Mouse (Mus musculus) left cerebral cortex, adult 18-20 months (tissue): ENCODE measurements around the gene Swsap1. TPM values are rescaled to one million over a fixed set of nuclear protein-coding genes. Genes with fewer than 3 reads are reported as not detected.
A peak's percentile ranks its signal among the peaks of the same experiment; 100 is the strongest.

Source experiments
- DNase-seq, 2 experiments: peaks; one replicate each; pipeline ENCODE4 v3.0.0; 2021 to 2022; ENCODE audit warnings: low spot score in 2 of 2, mixed read lengths in 1 of 2
- total RNA-seq, 2 experiments: library from RNA; stranded (reverse); gene quantifications; 2 replicates each; pipeline ENCODE4 v1.2.3; 2021

Swsap1 gene
- total RNA-seq, 2 experiments from 2014 or later = 13.1 to 14.1 TPM

DNA sequence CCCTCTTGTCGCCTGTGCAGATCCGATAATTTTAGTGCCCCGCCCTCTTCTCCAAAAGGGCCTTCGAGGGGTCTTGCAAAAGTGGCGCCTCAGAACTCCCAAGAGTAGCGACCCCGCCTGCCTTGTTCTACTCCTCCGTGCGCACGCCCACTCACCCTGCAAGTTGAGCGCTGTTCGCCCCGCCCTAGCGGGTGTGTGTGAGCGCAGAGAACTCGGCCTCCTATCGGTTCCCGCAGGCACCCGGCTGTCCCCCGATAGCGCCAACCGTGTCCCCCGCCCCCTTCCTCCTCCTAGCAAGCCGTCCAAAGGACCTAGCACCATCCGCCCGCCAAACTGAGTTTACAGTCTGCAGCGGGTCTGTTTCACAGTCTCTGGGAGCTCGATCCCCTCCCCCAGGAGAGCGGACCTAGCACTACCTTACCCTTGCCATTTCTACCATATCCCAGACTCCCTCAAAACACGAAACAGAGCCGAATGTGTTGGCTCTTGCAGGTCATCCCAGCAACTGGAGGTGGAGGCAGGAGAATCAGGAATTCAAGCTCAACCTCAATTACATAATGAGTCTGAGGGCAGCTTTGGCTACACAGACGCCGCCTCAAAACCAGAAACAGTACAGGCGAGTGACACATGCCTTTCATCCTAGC lies 7.0 kb downstream of the Swsap1 start:
- DNase-seq = peak; percentile 78 to 86

GRCm38 (mm10) chr9:21963417-21963816 lies 7.9 kb downstream of the Swsap1 start, which contains the start of gene Epor:
Gene Epor, minus strand, starts transcription at chr9:21963506.
- DNase-seq = no peak

DNA sequence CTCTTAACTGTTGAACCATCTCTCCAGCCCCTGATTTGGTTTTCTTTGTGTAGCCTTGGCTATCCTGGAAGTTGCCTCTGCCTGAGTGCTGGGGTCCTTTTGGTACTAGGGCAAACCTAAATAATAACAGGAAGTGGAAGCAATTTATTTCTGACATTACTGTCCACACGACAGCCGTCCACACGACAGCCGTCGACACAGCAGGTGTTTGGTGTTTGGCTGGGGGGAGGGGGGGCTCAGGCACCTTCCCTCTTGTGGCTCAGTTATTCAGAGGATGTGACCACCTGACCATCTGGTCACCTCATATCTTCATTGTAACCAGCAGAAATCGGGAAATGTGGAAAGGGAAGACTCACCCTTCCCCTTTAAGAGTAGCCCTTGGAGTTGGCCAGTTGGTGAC lies 13.3 kb downstream of the Swsap1 start:
- no peak for DNase-seq

GRCm38 (mm10) chr9:21969304-21969703 lies 13.7 kb downstream of the Swsap1 start:
- DNase-seq = no peak

- no peak for DNase-seq
These were observed 21.1 kb downstream of the Swsap1 start for GRCm38 (mm10) chr9:21976626-21977175.

GRCm38 (mm10) chr9:21977331-21977730 lies 21.8 kb downstream of the Swsap1 start:
- DNase-seq = no peak

GRCm38 (mm10) chr9:21977972-21978371 lies 22.4 kb downstream of the Swsap1 start:
- no peak for DNase-seq

GRCm38 (mm10) chr9:21978398-21979128 lies 23.0 kb downstream of the Swsap1 start:
- no peak for DNase-seq

GRCm38 (mm10) chr9:21983911-21984310 lies 28.4 kb downstream of the Swsap1 start:
- DNase-seq = no peak

- no peak for DNase-seq
These were observed 32.2 kb downstream of the Swsap1 start for GRCm38 (mm10) chr9:21987592-21988342.

- no peak for DNase-seq
These were observed 33.0 kb downstream of the Swsap1 start for GRCm38 (mm10) chr9:21988421-21989101.

DNA sequence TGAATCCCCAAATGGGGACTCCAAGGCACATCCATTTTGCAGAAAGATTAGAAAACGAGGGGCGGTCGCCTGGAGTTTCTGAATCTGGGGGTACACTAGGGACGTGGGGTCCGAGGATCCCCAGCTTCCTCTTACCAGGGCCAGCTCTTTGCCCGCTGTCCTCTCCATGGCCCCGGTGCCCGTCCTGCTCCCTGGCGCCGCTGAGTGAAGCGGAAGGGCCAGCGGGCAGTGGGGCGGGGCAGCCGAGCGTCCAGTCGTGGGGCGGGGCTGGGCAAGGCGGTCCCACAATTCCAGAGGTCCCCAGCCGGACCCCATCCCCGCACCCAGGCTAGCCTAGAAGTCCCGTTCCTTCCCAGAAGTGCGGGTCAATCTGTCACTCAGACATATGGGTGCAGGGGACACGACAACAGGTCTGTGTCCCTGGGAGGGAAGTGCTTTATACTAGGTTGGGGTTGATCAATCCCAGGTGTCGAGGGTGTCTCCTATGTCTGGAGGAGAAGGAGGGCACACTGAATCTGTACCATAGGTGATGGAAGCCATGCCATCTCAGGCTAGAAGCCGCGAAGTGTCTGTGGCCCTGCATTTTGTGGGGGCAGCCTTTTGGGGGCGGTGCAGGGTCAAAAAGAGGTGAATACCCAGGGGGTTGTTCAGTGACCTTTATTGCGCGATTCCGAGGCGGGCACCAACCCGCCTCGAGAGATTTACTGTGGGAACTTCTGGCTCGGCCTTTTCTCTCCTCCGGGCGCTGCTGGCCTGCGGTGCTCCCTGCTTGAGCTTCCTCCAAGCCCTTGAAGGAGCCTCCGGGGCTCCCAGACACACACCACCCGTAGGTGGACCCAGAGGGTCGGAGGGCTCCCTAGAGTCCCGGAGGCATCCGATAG lies 33.9 kb downstream of the Swsap1 start, which contains the start of gene Rgl3:
Rgl3 (minus strand) TSS at position 217 of the 881 bp plus-strand sequence.
- no peak for DNase-seq

GRCm38 (mm10) chr9:21992227-21992626 lies 36.7 kb downstream of the Swsap1 start:
- no peak for DNase-seq

- no peak for DNase-seq
These were observed 40.8 kb downstream of the Swsap1 start for GRCm38 (mm10) chr9:21996178-21996867.

GRCm38 (mm10) chr9:22000296-22000695 lies 44.7 kb downstream of the Swsap1 start:
- DNase-seq = no peak

GRCm38 (mm10) chr9:22001633-22002032 lies 46.1 kb downstream of the Swsap1 start:
- DNase-seq = no peak

- DNase-seq = peak; percentile 98 to 100
These were observed 46.9 kb downstream of the Swsap1 start, which contains the start of the genes Ccdc151 and Prkcsh for GRCm38 (mm10) chr9:22002194-22003162. Gene Ccdc151, minus strand, starts transcription at chr9:22002634. Gene Prkcsh, plus strand, starts transcription at chr9:22002806.

GRCm38 (mm10) chr9:22003163-22003554 lies 47.6 kb downstream of the Swsap1 start:
- DNase-seq = peak; percentile 37 to 46
